Mouse (Mus musculus): Measurements from ENCODE around the gene Lrrc8b.

- TF ChIP-seq CTCF (conservative IDR thresholded peaks at IDR 0.05; ENCODE audit: insufficient read depth, insufficient read length, low read depth, low read length) (0 out of 2 replicates have a peak, but pooled peaks have one; percentile 17), POLR2A (IDR thresholded peaks at IDR 0.05; ENCODE audit: low read depth, low read length) (no peak)
These were observed 75.8 kb downstream of the Lrrc8b start for GRCm38 (mm10) chr5:105491389-105491788.

Measured in kidney, adult 2 months (tissue).